Mouse (Mus musculus) gonadal fat pad, adult 2 months (tissue): ENCODE results near the gene Ttll11. TPM values are rescaled to one million over a fixed set of nuclear protein-coding genes. Genes with fewer than 3 reads are reported as not detected.
A peak's percentile ranks its signal among the peaks of the same experiment; 100 is the strongest.

ENCODE experiments used
- DNase-seq: peaks from one replicate; pipeline ENCODE4 v3.0.0-alpha.2; 2012; ENCODE audit warnings: low read depth
- polyA plus RNA-seq: library from polyadenylated mRNA; depleted of rRNA; stranded (reverse); fragments of >200 nt; gene quantifications from 2 replicates; pipeline ENCODE4 v1.2.3, GENCODE M21; 2012; rRNA removed

The Ttll11 gene
- 1.3 and 2.1 TPM in 2 replicates for polyA plus RNA-seq

DNA sequence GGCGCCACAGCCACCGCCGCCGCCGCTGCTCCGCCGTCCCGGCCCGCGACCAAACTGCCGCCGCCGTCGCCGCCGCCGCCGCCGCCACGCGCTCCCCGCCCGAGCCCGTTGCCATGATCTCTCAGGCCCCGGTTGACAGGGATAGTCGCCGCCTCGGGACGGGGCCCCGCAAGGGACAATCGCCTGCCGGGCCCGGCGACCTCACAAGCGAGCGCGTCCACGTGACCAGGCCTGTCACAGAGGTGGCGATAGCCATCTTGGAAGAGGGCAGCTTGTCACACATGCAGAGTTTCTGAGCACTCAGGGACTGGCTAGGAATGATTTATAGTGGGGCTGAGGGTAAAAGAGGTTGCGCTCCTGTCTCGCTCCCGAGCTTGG lies at the start of gene Ttll11:
Ttll11 (minus strand) TSS at position 270 of the 378 bp plus-strand sequence.
- DNase-seq, result peak; percentile 38

DNA sequence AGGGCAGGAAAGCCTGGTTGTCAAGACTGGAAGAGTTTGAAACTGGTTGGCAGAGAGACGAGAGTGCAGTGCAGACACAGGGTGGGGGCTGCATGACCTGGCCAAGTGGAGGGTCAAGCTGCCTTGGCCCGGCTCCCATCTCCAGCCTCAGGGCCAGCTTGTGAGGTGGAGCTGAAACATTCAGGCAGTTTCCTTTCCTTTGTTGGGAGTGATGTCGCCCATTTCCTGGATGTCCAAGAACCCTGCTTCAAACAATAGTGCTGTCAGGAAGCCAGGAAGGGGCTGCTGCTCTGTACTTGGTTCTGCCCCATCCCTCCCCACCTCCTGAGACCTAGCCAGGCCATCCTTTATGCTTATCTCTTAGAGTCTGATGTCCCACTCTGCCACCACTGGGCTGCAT lies 43.6 kb upstream of the Ttll11 start:
- no peak for DNase-seq

- no peak for DNase-seq
Measured at GRCm38 (mm10) chr2:36021385-36022159, 41.9 kb upstream of the Ttll11 start.

DNA sequence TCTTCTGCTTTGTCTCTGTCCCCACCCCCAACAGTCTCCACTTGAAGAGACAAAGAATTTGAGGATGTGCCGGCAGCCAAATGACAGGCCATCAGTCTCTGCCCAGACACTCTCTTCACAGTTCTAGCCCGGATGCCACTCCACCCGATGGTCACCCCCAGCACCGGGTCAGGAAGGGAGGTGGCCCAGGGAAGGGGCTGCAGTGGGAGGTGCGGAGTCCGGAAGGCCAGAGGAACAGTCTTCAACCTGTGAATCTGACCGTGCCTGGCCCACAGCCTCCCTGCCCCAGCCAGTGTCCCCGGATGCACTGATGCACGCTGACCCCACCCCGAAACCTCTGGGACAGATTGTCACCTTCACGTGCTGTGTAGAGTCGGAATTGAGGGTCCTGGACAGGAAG lies 33.3 kb upstream of the Ttll11 start:
- no peak for DNase-seq

- DNase-seq, result no peak
Measured at GRCm38 (mm10) chr2:36011331-36011825, 31.7 kb upstream of the Ttll11 start.

DNA sequence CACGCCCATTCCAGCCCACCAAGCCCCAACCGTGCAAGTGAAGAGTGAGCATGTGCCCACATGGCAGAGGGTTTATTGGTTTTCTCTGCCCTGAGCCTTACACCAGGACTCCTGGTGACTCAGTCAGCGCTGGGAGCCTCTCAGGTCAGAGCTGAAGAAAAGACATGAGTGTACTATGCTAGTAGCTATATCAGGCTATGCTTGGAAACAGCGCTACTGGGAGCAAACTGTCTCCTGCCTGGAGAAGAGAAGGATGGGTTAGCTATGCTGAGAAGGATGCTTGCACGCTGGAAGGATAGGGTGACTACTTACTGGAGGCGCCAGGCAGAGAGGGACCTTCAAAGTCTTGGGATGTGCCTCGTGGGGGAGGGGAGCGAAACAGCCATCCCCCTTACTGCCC lies 30.9 kb upstream of the Ttll11 start:
- DNase-seq, result no peak

GRCm38 (mm10) chr2:36009386-36009785 lies 29.7 kb upstream of the Ttll11 start:
- no peak for DNase-seq

- no peak for DNase-seq
Measured at GRCm38 (mm10) chr2:36008071-36008470, 28.4 kb upstream of the Ttll11 start.

DNA sequence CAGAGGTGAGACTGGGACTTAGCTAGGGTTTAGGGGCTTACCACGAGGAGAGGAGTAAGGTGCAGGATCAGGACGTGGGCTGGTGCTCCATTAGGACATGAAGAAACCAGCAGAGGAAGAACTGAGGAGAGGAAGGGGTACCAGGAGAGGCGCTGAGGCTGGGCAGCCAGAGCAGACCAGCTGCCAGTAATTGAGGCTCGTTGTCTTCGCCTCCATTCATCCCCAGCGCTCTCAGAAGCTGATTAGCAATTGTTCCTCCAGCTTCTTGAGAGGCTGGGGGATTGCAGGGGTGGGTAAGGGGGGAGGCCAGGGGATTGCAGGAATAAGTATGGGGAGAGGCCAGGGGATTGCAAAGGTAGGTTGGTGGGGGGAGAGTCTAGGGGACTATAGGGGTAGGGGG lies 22.5 kb upstream of the Ttll11 start:
- no peak for DNase-seq

- DNase-seq, result no peak
Measured at GRCm38 (mm10) chr2:36000390-36000789, 20.7 kb upstream of the Ttll11 start.

DNA sequence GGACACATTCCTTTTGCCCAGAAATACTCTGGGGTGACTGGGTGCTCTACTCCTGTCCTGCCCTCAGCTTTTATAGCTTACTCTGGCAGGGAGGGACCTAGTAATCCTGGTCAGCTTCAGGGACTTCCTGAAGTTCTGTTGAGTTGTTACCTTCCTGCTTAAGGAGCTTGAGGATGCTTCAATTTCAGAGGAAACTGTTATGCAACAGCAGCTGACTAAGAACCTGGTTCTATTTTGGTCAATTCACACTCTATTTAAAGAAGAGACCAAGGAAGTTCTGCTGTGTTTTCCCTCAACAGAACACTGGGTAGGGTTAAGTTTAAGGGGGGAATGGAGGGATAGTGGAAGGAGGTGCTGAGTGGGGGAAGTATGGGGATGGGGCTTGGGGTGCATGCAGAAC lies 19.5 kb upstream of the Ttll11 start:
- no peak for DNase-seq

GRCm38 (mm10) chr2:35998416-35998815 lies 18.7 kb upstream of the Ttll11 start:
- no peak for DNase-seq

- DNase-seq, result no peak
Measured at GRCm38 (mm10) chr2:35996753-35997152, 17.0 kb upstream of the Ttll11 start.

- no peak for DNase-seq
Measured at GRCm38 (mm10) chr2:35994303-35994702, 14.6 kb upstream of the Ttll11 start.

DNA sequence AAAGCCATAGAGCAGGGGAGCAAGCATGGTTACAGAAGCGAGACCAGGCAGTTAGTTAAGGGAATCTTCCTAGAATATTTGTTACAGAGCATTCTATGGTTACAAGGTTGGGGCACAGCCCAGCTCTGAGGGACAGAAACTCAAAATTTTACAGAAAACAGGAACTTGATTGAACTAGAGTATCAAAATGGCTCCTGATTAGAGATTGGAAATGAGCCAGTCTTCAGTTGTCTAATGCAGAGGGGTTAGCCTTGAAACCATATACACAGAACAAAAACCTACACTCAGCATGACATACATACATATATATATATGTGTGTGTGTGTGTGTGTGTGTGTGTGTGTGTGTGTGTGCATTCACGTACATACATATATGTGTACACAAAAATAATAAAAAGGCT lies 13.8 kb upstream of the Ttll11 start:
- DNase-seq, result no peak

DNA sequence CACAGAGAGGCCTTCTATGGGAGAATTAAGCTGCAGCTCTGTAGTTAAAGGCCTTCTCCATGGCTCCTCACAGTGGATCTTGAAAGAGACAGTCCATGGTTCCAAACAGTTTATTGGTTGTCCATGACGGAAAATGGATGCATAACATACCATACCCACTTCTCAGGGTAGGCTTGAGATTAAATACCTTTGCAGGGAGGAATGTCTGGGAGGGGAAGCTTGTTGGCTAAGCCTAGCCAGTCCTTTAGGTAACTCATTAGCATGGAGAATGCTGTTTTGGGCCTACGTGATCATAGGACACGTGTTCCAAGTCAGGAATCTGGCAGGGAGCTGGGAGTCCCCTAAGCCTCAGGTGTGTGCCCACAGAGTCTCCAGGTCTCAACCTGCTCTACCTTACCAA lies 12.5 kb upstream of the Ttll11 start:
- no peak for DNase-seq

DNA sequence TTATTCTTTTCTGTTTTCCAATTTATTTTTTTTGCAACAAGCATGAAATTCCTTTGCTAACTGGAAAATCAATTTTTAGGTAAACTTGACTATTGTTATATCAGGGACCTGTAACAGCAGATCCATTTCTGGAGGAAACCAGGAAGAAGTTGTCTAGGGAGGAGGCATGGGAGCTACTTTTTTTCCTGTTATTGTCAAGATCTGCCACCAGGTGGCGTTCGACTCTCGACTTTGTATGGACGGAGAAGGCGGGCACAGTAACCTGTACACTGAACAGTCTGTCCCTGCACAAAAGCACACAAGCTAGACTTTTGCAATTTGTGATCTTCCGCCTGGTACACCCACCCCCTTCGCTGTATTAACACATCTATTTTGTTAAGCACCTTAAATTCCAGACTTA lies 4.2 kb upstream of the Ttll11 start:
- no peak for DNase-seq

- no peak for DNase-seq
Measured at GRCm38 (mm10) chr2:35981872-35982271, 2.2 kb upstream of the Ttll11 start.

GRCm38 (mm10) chr2:35978941-35979643 lies 621 bp downstream of the Ttll11 start:
- DNase-seq, result no peak

DNA sequence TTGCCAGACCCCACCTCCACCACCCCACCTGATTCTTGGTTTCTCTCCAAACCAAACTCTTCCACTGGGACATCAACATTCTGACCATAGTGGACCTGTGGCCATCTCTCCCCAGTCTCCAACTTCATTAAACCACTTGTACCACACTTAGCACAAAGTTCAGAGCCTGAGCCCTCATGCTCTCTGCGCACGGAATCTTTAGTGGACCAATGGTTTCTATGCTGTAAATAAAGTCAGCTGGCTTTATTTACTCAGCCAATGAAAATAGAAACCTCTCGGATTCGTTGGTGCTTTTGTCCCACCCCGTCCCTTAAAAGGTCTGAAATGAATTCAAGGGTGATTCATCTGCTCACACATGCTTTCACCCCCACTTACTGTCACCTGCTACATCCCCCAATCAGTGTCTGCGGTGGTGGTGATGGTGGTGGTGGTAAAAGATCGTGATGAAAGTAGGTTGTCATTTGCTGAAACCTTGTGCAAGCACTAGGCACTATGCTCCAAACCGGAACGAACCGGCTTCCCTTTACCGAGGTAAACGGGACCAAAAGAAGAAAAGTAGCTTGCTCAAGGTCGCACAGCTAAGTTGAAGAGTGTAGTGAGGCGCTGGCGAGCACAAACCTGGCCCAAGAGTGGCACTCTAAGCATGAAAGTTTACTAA lies 1.3 kb downstream of the Ttll11 start:
- DNase-seq, result no peak

DNA sequence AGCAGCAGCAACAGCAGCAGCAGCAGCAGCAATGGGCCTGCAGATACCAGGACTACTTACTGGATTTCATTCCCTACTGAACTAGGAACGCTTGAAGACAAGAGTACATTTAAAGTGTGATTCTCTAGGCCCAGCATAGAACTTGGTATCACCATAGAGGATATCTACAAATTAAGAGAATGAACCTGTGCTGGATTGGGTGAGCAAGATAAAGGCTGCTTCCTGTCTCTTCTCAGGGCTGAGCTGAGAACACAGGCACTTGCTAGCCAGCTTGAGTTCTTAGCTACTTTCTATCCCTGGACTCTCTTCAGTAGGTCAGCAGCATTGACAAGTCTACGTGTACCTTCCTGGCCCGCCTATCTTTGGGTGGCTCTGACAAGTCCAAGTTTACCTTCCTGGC lies 2.0 kb downstream of the Ttll11 start:
- DNase-seq, result no peak

GRCm38 (mm10) chr2:35972259-35973001 lies 7.3 kb downstream of the Ttll11 start:
- DNase-seq, result no peak
